Mouse (Mus musculus): ENCODE measurements at regions not wholly inside any gene's neighbourhood (a gene's known extent, or its start where the extent isn't known, plus 50 kb on each side); places are given as distances from the start of the nearest gene placed in this dataset.

GRCm38 (mm10) chr1:77592248-77592647 is 77.4 kb upstream of the Epha4 start:
- Histone ChIP-seq H3K4me2 (ENCODE audit: insufficient read depth, low read depth, poor library complexity, severe bottlenecking) (no peak overlapping the region), H3K36me3 (replicated peaks in 1 of 2; ENCODE audit: control insufficient read depth in 1 of 2, insufficient read depth in 1 of 2, low read length in 1 of 2) (no peaks in the 10 kb centered on the region), H3K79me2 (replicated peaks; ENCODE audit: control insufficient read depth, extremely low read depth, insufficient read depth, poor library complexity, severe bottlenecking) (no peaks in the 10 kb centered on the region), H3K4me1 (ENCODE audit: control insufficient read depth in 1 of 2, insufficient read depth in 2 of 2) (peaks cover 0 to 10% of the 10 kb centered on the region in 2 experiments; a peak in 2 of 4 replicates), H3K27ac (ENCODE audit: insufficient read depth, low read depth) (no peak overlapping the region), H3K9me3 (replicated peaks; ENCODE audit: low read length) (no peaks in the 10 kb centered on the region), H3K27me3 (replicated peaks) (no peaks in the 10 kb centered on the region), H3K4me3 (replicated peaks in 1 of 3; ENCODE audit: low read depth in 2 of 3, low read length in 2 of 3, poor library complexity in 1 of 3) (no peak overlapping the region), H3K9ac (ENCODE audit: insufficient read depth, low read depth) (no peak overlapping the region)
- no peak for DNase-seq (ENCODE audit: extremely low read depth)
- in situ Hi-C loops (cut with MboI; ENCODE audit: low pct_ligation_motif_present, low pct_unique_long_range_greater_than_20kb, low sequenced_read_pairs) = no loop called here
- dilution Hi-C loops (cut with MboI; ENCODE audit: extremely low pct_ligation_motif_present, extremely low pct_unique_long_range_greater_than_20kb, low sequenced_read_pairs) = no loop called here
- no peak for TF ChIP-seq JUND (conservative IDR thresholded peaks at IDR 0.05; ENCODE audit: low read depth, low read length)

DNA sequence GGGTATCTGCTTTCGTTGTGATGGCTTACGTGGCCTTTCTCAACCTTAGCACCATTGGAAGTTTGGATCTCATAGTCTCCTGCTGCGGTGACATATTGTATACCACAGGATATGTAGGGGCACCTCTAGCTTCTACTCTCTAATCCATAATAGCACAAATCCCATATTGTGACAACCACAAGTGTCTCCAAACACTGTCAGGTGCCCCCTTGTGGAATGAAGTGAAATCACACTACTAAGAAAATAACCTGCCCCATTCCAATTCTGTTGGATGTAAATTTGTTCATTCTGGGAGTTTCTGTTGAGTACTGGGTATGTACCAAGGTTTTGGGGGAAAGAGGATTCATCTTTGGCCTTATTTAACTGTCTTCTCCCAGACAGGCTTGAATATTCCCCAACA is 74.5 kb upstream of the Epha4 start:
- Histone ChIP-seq H3K4me2 (ENCODE audit: insufficient read depth, low read depth, poor library complexity, severe bottlenecking) (no peak overlapping the region), H3K9me3 (replicated peaks; ENCODE audit: low read length) (no peaks in the 10 kb centered on the region), H3K27me3 (replicated peaks) (no peaks in the 10 kb centered on the region), H3K4me1 (ENCODE audit: control insufficient read depth in 1 of 2, insufficient read depth in 2 of 2) (peaks cover 0 to 10% of the 10 kb centered on the region in 2 experiments; a peak in 2 of 4 replicates), H3K79me2 (replicated peaks; ENCODE audit: control insufficient read depth, extremely low read depth, insufficient read depth, poor library complexity, severe bottlenecking) (no peaks in the 10 kb centered on the region), H3K9ac (ENCODE audit: insufficient read depth, low read depth) (no peak overlapping the region), H3K4me3 (replicated peaks in 1 of 3; ENCODE audit: low read depth in 2 of 3, low read length in 2 of 3, poor library complexity in 1 of 3) (no peak overlapping the region), H3K36me3 (replicated peaks in 1 of 2; ENCODE audit: control insufficient read depth in 1 of 2, insufficient read depth in 1 of 2, low read length in 1 of 2) (no peaks in the 10 kb centered on the region), H3K27ac (ENCODE audit: insufficient read depth, low read depth) (no peak overlapping the region)
- TF ChIP-seq TBP (conservative IDR thresholded peaks at IDR 0.05; ENCODE audit: low read depth, low read length) (no peak), ELF1 (IDR thresholded peaks at IDR 0.05; ENCODE audit: low read depth, low read length) (no peak), SMC3 (IDR thresholded peaks at IDR 0.05; ENCODE audit: low read depth, low read length) (peak; percentile 52), ZMIZ1 (IDR thresholded peaks at IDR 0.05; ENCODE audit: low read depth, low read length) (no peak), RAD21 (IDR thresholded peaks at IDR 0.05; ENCODE audit: low read depth, low read length) (peak; percentile 19), GABPA (IDR thresholded peaks at IDR 0.05; ENCODE audit: insufficient replicate concordance, low read depth, low read length) (no peak), HCFC1 (IDR thresholded peaks at IDR 0.05; ENCODE audit: low read depth, low read length) (no peak), ZNF384 (IDR thresholded peaks at IDR 0.05; ENCODE audit: low read depth, low read length) (no peak), POLR2A (IDR thresholded peaks at IDR 0.05; ENCODE audit: low read depth, low read length) (no peak), MAZ (IDR thresholded peaks at IDR 0.05; ENCODE audit: low read depth, low read length) (no peak), SIN3A (IDR thresholded peaks at IDR 0.05; ENCODE audit: low read length) (no peak), CTCF (conservative IDR thresholded peaks at IDR 0.05 in 1 of 2, IDR thresholded peaks at IDR 0.05 in 1 of 2; ENCODE audit: low read depth in 2 of 2, low read length in 2 of 2) (peak in 1 of 2 experiments; percentile 58; a peak in 3 of 4 replicates)
- dilution Hi-C loops (cut with MboI; ENCODE audit: extremely low pct_ligation_motif_present, extremely low pct_unique_long_range_greater_than_20kb, low sequenced_read_pairs) (no loop called here), in situ Hi-C loops (cut with MboI; ENCODE audit: low pct_ligation_motif_present, low pct_unique_long_range_greater_than_20kb, low sequenced_read_pairs) (no loop called here)
- DNase-seq (ENCODE audit: extremely low read depth) = peak; percentile 24

DNA sequence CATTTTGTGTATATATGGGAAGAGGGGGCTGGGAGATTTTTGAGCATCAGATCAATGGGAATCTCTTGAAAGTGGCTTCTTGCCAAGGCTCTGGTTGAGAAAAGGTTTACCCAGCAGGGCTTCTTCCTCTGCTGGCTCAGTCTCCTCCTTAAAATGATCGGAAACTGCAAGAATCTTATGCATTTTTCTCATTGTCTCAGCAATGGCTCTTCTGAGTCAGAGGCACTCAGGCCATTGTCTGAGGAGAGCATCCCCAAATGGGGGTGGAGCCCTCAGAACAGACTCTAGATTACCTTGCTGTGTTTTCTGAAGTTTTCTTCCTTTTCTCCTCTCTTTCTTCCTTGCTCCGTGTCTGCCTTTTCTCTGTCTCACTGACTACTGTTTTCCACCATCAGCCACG is 70.6 kb upstream of the Epha4 start:
- H3K79me2 ChIP-seq (replicated peaks; ENCODE audit: control insufficient read depth, extremely low read depth, insufficient read depth, poor library complexity, severe bottlenecking) = no peaks in the 10 kb centered on the region
- H3K9me3 ChIP-seq (replicated peaks; ENCODE audit: low read length) = no peaks in the 10 kb centered on the region
- no peak for TF ChIP-seq ZKSCAN1 (IDR thresholded peaks at IDR 0.05; ENCODE audit: borderline replicate concordance, low read depth, low read length)
- H3K4me3 ChIP-seq (replicated peaks in 1 of 3; ENCODE audit: low read depth in 2 of 3, low read length in 2 of 3, poor library complexity in 1 of 3) = no peak overlapping the region
- H3K4me1 ChIP-seq (ENCODE audit: control insufficient read depth in 1 of 2, insufficient read depth in 2 of 2) = peaks cover 0 to 4% of the 10 kb centered on the region in 2 experiments; a peak in 2 of 4 replicates
- H3K36me3 ChIP-seq (replicated peaks in 1 of 2; ENCODE audit: control insufficient read depth in 1 of 2, insufficient read depth in 1 of 2, low read length in 1 of 2) = no peaks in the 10 kb centered on the region
- dilution Hi-C loops (cut with MboI; ENCODE audit: extremely low pct_ligation_motif_present, extremely low pct_unique_long_range_greater_than_20kb, low sequenced_read_pairs) (no loop called here), in situ Hi-C loops (cut with MboI; ENCODE audit: low pct_ligation_motif_present, low pct_unique_long_range_greater_than_20kb, low sequenced_read_pairs) (no loop called here)
- DNase-seq (ENCODE audit: extremely low read depth) = no peak
- no peaks in the 10 kb centered on the region for H3K27me3 ChIP-seq (replicated peaks)
- H3K4me2 ChIP-seq (ENCODE audit: insufficient read depth, low read depth, poor library complexity, severe bottlenecking) = no peak overlapping the region
- H3K9ac ChIP-seq (ENCODE audit: insufficient read depth, low read depth) = no peak overlapping the region
- H3K27ac ChIP-seq (ENCODE audit: insufficient read depth, low read depth) = no peak overlapping the region
